Mouse (Mus musculus): ENCODE results near the gene Art1. TPM values are rescaled to one million over a fixed set of nuclear protein-coding genes. Genes with fewer than 3 reads are reported as not detected.

The Art1 gene
- total and polyA plus RNA-seq, 2 experiments from 2014 or later: 0.39 TPM; not detected in 1

DNA sequence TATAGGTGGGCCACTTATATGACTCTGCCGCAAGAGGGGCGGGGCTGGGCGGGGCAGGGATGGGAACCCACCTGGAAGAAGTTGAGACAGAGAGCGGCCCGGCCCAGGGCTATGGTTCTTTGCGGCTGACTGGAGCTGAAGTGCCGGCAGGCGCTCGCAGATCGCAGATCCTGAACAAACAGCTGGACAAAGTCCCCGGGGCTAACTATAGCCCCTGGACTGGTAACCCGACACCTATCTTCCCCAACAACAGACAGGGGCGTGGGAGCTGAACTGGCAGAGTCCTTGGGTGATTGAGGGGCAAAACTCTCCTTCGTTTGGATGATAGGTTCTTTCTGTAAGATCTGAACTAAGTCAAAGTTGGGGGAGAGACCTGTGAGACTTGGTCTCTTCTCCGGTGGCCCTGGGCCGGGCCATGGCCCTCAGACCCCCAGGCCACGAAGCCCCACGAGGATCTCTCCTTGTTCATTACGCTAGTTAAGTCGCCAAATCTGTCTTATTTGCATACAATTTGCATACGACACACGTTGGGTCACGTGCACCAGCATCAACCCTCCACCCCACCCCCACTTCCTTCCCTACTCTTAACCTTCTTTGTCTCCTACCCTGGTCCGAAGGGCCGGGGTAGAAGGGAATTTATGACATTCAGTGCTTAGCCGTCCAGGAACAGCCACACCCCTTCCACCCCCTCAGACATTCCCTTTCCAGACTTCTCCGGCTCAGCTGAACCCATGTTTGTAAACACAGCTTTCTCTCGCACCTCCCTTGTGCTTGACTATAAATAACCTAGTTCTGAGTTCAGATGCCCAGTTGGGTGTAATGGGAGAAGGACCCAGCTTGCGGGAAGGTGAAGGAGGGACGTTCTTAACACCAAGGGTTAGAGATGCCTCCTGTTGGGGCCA, 1.5 kb upstream of the Art1 start:
- ATAC-seq (peak; percentile 78), DNase-seq (peak; percentile 21)
- Histone ChIP-seq H3K36me3 (ENCODE audit: insufficient read depth) (no peaks in the 10 kb centered on the region), H3K4me1 (ENCODE audit: insufficient read depth) (0 out of 2 replicates have a peak, but pooled peaks cover 7% of the 10 kb centered on the region), H3K9ac (no peak overlapping the region), H3K9me3 (ENCODE audit: low read length) (no peaks in the 10 kb centered on the region), H3K4me2 (ENCODE audit: low read depth) (peak overlapping the region; percentile 40), H3K27me3 (ENCODE audit: insufficient read depth, low read length) (no peaks in the 10 kb centered on the region), H3K4me3 (ENCODE audit: low read depth, low read length) (peak overlapping the region; percentile 1), H3K27ac (ENCODE audit: low read depth, low read length) (no peak overlapping the region)
- 5% methylated on average over 30 of the region's 30 CpGs for WGBS
- no peak for TF ChIP-seq CTCF (IDR thresholded peaks at IDR 0.05; ENCODE audit: low read depth)

DNA sequence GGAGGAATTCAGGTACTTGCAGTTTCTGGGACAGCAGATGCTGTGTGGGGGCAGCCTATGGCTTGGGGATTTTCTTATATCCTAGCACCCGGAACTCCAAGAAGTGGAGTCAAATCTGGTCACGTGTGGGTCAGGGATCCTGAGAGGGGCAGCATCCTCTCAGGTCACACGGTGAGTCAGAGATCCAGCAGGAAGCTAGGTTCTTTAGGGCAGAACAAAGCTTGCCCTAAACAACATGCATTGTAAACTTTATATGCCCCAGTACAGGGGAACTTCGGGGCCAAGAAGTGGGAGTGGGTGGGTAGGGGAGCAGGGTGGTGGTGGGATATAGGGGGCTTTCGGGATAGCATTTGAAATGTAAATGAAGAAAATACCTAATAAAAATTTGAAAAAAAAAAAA, 675 bp upstream of the Art1 start:
- ATAC-seq (no peak), DNase-seq (no peak)
- WGBS: 67% methylated on average over 5 of the region's 5 CpGs
- Histone ChIP-seq H3K9ac (no peak overlapping the region), H3K4me2 (ENCODE audit: low read depth) (no peak overlapping the region), H3K4me1 (ENCODE audit: insufficient read depth) (0 out of 2 replicates have a peak, but pooled peaks cover 7% of the 10 kb centered on the region), H3K4me3 (ENCODE audit: low read depth, low read length) (no peak overlapping the region), H3K36me3 (ENCODE audit: insufficient read depth) (no peaks in the 10 kb centered on the region), H3K27me3 (ENCODE audit: insufficient read depth, low read length) (no peaks in the 10 kb centered on the region), H3K27ac (ENCODE audit: low read depth, low read length) (no peak overlapping the region), H3K9me3 (ENCODE audit: low read length) (no peaks in the 10 kb centered on the region)
- no peak for TF ChIP-seq CTCF (IDR thresholded peaks at IDR 0.05; ENCODE audit: low read depth)

DNA sequence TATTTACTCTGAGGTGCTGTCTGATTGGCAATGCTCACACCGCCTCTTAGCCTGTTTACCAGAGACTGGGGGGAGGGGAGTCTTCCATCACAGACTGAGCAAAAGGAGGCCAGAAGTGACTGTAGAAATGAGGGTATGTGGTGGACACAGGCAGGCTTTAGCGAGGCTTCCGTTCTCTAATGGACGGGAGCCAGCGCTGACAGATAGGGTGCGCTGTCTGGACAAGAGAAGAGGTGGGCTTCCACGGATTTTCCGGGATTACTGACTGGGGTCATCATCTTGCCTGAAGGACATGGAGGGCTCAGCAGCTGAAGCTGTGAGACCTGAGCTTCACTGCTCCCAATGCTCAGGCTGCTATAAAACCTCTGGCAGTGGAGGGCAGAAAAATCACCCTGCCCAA, 698 bp downstream of the Art1 start:
- WGBS: 46% methylated on average over 8 of the region's 8 CpGs

DNA sequence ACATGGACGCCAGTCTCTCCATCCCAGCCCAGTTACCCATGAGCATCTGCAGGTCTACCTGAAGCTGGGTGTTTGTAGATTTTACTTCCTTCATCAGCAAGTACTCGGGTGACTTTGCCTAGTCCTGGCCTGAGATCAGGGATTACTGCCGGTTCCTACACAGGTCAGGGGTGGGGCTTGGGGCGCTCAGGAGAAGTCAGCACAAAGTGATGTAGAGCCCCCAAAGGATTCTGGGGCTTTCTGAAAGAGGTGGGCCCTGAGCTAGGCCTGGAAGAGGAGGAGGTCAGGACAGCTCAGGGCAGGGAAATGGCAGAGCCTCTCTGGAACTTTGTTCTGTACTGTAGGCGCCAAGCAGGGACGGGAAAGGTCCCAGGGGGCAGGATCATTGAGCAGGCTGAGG, 1.2 kb downstream of the Art1 start:
- WGBS: 42% methylated on average over 6 of the region's 6 CpGs
- no peak overlapping the region for H3K4me3 ChIP-seq (ENCODE audit: low read depth, low read length)
- DNase-seq: no peak
- H3K4me1 ChIP-seq (ENCODE audit: insufficient read depth): 0 out of 2 replicates have a peak, but pooled peaks cover 7% of the 10 kb centered on the region
- H3K27me3 ChIP-seq (ENCODE audit: insufficient read depth, low read length): no peaks in the 10 kb centered on the region
- no peak for TF ChIP-seq CTCF (IDR thresholded peaks at IDR 0.05; ENCODE audit: low read depth)
- H3K27ac ChIP-seq (ENCODE audit: low read depth, low read length): no peak overlapping the region
- H3K9me3 ChIP-seq (ENCODE audit: low read length): no peaks in the 10 kb centered on the region
- no peaks in the 10 kb centered on the region for H3K36me3 ChIP-seq (ENCODE audit: insufficient read depth)
- H3K4me2 ChIP-seq (ENCODE audit: low read depth): no peak overlapping the region
- ATAC-seq: no peak
- H3K9ac ChIP-seq: no peak overlapping the region

More for the DNA sequence above, 698 bp downstream of the Art1 start:
- no peak overlapping the region for H3K4me3 ChIP-seq (ENCODE audit: low read depth, low read length)
- H3K27ac ChIP-seq (ENCODE audit: low read depth, low read length): no peak overlapping the region
- no peak for TF ChIP-seq CTCF (IDR thresholded peaks at IDR 0.05; ENCODE audit: low read depth)
- no peak for DNase-seq
- H3K36me3 ChIP-seq (ENCODE audit: insufficient read depth): no peaks in the 10 kb centered on the region
- H3K9me3 ChIP-seq (ENCODE audit: low read length): no peaks in the 10 kb centered on the region
- no peak overlapping the region for H3K9ac ChIP-seq
- no peak for ATAC-seq
- H3K4me2 ChIP-seq (ENCODE audit: low read depth): no peak overlapping the region
- 0 out of 2 replicates have a peak, but pooled peaks cover 7% of the 10 kb centered on the region for H3K4me1 ChIP-seq (ENCODE audit: insufficient read depth)
- H3K27me3 ChIP-seq (ENCODE audit: insufficient read depth, low read length): no peaks in the 10 kb centered on the region

DNA sequence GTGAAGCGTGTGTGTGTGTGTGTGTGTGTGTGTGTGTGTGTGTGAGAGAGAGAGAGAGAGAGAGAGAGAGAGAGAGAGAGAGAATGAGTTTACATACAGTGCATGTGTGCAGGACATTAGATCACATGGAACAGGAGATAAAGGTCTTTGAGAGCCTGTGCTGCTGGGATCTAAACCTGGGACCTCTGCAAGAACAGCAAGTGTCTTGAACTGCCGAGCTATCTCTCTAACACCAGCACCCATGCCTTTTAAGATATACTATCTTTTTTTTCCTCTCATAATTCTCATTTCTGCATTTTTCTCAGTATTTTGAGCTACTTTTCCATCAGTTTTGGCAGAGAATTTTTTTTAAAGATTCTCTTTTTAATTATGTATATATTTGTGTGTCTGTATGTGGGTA, 2.0 kb downstream of the Art1 start:
- Histone ChIP-seq H3K9me3 (ENCODE audit: low read length) (no peaks in the 10 kb centered on the region), H3K9ac (no peak overlapping the region), H3K4me3 (ENCODE audit: low read depth, low read length) (no peak overlapping the region), H3K4me1 (ENCODE audit: insufficient read depth) (0 out of 2 replicates have a peak, but pooled peaks cover 7% of the 10 kb centered on the region), H3K36me3 (ENCODE audit: insufficient read depth) (no peaks in the 10 kb centered on the region), H3K27ac (ENCODE audit: low read depth, low read length) (no peak overlapping the region), H3K4me2 (ENCODE audit: low read depth) (no peak overlapping the region), H3K27me3 (ENCODE audit: insufficient read depth, low read length) (no peaks in the 10 kb centered on the region)
- DNase-seq (no peak), ATAC-seq (no peak)
- 87% methylated on average over 2 of the region's 2 CpGs for WGBS
- TF ChIP-seq CTCF (IDR thresholded peaks at IDR 0.05; ENCODE audit: low read depth): no peak

DNA sequence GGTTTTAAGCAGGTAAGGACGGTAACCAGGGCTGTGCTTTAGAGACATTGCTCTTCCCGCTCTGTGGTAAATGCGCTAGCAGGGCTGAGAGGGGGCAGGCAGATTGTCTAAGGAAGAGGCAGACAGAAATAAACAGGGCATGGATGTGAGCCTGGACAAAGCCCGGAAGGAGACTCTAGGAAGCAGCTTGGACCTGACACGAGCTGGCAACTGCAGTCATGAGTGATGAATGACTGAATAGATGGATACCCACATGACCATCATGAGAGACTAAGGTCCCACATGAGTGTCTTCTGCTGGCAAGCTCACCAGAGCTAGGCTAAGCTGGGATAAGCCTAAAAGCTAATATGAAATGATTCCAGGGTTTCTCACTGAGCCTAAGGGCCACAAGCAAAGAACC, 2.6 kb downstream of the Art1 start:
- H3K9ac ChIP-seq: no peak overlapping the region
- ATAC-seq (no peak), DNase-seq (no peak)
- H3K4me3 ChIP-seq (ENCODE audit: low read depth, low read length): no peak overlapping the region
- H3K9me3 ChIP-seq (ENCODE audit: low read length): no peaks in the 10 kb centered on the region
- H3K36me3 ChIP-seq (ENCODE audit: insufficient read depth): no peaks in the 10 kb centered on the region
- 0 out of 2 replicates have a peak, but pooled peaks cover 7% of the 10 kb centered on the region for H3K4me1 ChIP-seq (ENCODE audit: insufficient read depth)
- H3K4me2 ChIP-seq (ENCODE audit: low read depth): no peak overlapping the region
- no peaks in the 10 kb centered on the region for H3K27me3 ChIP-seq (ENCODE audit: insufficient read depth, low read length)
- 74% methylated on average over 5 of the region's 5 CpGs for WGBS
- H3K27ac ChIP-seq (ENCODE audit: low read depth, low read length): no peak overlapping the region
- no peak for TF ChIP-seq CTCF (IDR thresholded peaks at IDR 0.05; ENCODE audit: low read depth)

DNA sequence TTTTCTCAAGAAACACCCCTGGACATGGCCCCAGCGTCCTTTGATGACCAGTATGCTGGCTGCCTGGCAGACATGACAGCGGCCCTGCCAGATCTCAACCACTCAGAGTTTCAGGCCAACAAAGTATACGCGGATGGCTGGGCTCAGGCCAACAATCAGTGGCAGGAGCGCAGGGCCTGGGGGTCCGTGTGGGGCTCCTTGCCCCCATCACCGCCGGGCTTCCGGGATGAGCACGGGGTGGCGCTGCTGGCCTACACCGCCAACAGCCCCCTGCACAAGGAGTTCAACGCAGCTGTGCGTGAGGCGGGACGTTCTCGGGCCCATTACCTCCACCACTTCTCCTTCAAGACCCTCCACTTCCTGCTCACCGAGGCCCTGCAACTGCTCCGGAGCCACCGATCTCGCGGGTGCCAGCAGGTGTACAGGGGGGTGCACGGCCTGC, 5.2 kb downstream of the Art1 start:
- H3K36me3 ChIP-seq (ENCODE audit: insufficient read depth): no peaks in the 10 kb centered on the region
- peak; percentile 6 for DNase-seq
- H3K9ac ChIP-seq: no peak overlapping the region
- no peaks in the 10 kb centered on the region for H3K9me3 ChIP-seq (ENCODE audit: low read length)
- no peak overlapping the region for H3K27ac ChIP-seq (ENCODE audit: low read depth, low read length)
- no peak for TF ChIP-seq CTCF (IDR thresholded peaks at IDR 0.05; ENCODE audit: low read depth)
- H3K4me1 ChIP-seq (ENCODE audit: insufficient read depth): no peaks in the 10 kb centered on the region
- H3K27me3 ChIP-seq (ENCODE audit: insufficient read depth, low read length): no peaks in the 10 kb centered on the region
- peak overlapping the region; percentile 30 for H3K4me2 ChIP-seq (ENCODE audit: low read depth)
- peak; percentile 23 for ATAC-seq
- H3K4me3 ChIP-seq (ENCODE audit: low read depth, low read length): no peak overlapping the region
- 19% methylated on average over 23 of the region's 23 CpGs for WGBS

Measured in forebrain, postnatal 0 days (tissue).